Mouse (Mus musculus) brain, embryonic 14.5 days (tissue): Measurements from ENCODE around the gene Zfp169.

Experiments used
- CTCF ChIP-seq: fragments of 200-500 bp; IDR thresholded peaks from 2 replicates; pipeline ENCODE4 v1.5.1; 2012; ENCODE audit warnings: inconsistent platforms, mild to moderate bottlenecking, moderate library complexity, borderline replicate concordance; ENCODE audit not compliant: insufficient read depth, insufficient read length; ENCODE audit errors: extremely low read depth
- POLR2A ChIP-seq: fragments of 200-500 bp; IDR thresholded peaks from 2 replicates; pipeline ENCODE4 v1.6.1; 2012; ENCODE audit warnings: mild to moderate bottlenecking, inconsistent platforms, borderline replicate concordance; ENCODE audit not compliant: poor library complexity, insufficient read depth, insufficient read length, severe bottlenecking; ENCODE audit errors: extremely low read depth

DNA sequence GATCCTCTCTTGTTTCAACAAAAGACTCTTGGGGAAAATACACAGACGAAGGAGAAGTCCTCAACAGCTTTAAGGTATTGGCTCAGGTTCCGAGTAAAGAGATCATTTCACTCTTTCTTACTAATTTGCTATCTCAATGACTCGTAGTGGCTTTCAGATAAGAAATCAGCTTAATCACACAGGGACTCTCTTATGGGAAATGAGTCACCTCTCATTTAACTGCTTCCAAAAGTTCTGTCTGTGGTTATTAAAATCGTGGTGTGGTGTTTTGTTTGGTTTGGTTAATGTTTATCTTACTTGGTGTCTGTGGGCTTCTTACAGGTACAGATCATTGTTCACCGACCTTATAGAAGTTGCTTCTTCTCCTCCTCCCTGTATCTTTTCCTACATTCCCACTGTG, 10.8 kb downstream of the Zfp169 start:
- no peak for TF ChIP-seq CTCF
- TF ChIP-seq POLR2A, result no peak
